In the genomic region with DNA sequence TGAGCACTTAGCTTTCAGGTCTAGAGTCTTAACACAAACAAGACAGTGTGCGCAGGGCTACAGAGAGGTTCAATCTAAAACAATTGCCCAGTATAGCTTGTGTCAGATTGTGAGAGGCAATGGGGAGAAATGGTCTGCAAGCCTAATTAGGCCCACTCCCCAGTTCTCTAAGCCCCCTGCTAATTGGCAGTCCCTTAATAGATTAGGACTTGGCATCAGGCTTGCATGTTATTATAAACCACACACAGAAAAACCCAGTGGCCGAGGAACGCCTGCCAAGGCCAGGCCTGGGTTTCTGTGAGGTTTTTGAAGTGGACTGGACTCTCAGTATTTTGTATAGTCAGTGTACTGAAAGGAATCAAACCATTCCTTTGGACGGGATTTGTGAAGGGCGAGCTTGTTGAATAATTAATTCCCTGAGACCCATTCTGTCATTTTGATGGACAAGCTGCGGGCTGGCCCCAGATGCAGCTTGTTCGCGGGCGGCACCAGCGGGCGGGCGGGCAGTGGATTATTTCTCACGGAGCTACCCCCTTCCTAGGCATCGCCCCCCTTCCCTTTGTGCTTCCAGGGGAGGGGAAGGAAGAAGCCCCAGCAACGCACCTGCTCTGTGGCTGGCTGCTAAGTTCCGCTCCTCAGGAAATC, we compare ENCODE assay signal across 8 mouse cellular contexts. TPM values are rescaled to one million over a fixed set of nuclear protein-coding genes. Genes with fewer than 3 reads are reported as not detected.
DNase-seq lines count a peak whose midpoint lies in the region; ATAC-seq and TF ChIP-seq lines count a peak whose summit lies in the region.

No protein-coding gene starts in this region.

- peaks cover 3% of the 10 kb centered on the region; the same call in 1 of the 2 replicates for H3K36me3 ChIP-seq in heart, embryonic 14.5 days (ENCODE audit: control insufficient read depth, insufficient read depth, low read length)
- peaks cover 17% of the 10 kb centered on the region for H3K36me3 ChIP-seq in forebrain, embryonic 13.5 days (ENCODE audit: poor library complexity, severe bottlenecking)
- H3K36me3 ChIP-seq in liver, embryonic 12.5 days = no peaks in the 10 kb centered on the region

- no peaks in the 10 kb centered on the region for H3K9me3 ChIP-seq in heart, embryonic 14.5 days (ENCODE audit: control insufficient read depth, low read length)
- H3K9me3 ChIP-seq in forebrain, embryonic 13.5 days (replicated peaks) = no peaks in the 10 kb centered on the region
- no peaks in the 10 kb centered on the region for H3K9me3 ChIP-seq in liver, embryonic 12.5 days (replicated peaks)

- intact Hi-C loops in left cerebral cortex, adult 2 months (cut with DNase I) = no loop called here

- no peak for TF ChIP-seq CTCF in left cerebral cortex, adult 2 months (IDR thresholded peaks at IDR 0.05)

- no peak for ATAC-seq in heart, embryonic 14.5 days (ENCODE audit: insufficient number of reproducible peaks, insufficient read depth, low FRiP score, low read depth)
- peak; percentile 94 for ATAC-seq in forebrain, embryonic 13.5 days
- ATAC-seq in liver, embryonic 12.5 days = no peak

- WGBS in heart, embryonic 14.5 days = 68% methylated on average over 16 of the region's 16 CpGs
- 1% methylated on average over 16 of the region's 16 CpGs for WGBS in forebrain, embryonic 13.5 days
- WGBS in liver, embryonic 12.5 days (ENCODE audit: insufficient replicate concordance) = 58% methylated on average over 16 of the region's 16 CpGs

- H3K27me3 ChIP-seq in heart, embryonic 14.5 days (ENCODE audit: control insufficient read depth, insufficient read depth, low read length) = no peaks in the 10 kb centered on the region
- no peaks in the 10 kb centered on the region for H3K27me3 ChIP-seq in forebrain, embryonic 13.5 days
- H3K27me3 ChIP-seq in liver, embryonic 12.5 days (replicated peaks) = no peaks in the 10 kb centered on the region

- no peak for DNase-seq in heart, adult 9 months (ENCODE audit: low spot score in 2 of 2)
- peak; percentile 34 to 63 for DNase-seq in left cerebral cortex, adult 2 months (ENCODE audit: extremely low spot score in 1 of 2, low spot score in 2 of 2)
- DNase-seq in right cerebral cortex, adult 18-20 months = peak; percentile 59
- no peak for DNase-seq in yolk sac, embryonic 10.5 days (ENCODE audit: low spot score)
- DNase-seq in lung, postnatal 25 days (ENCODE audit: low spot score) = no peak

- peaks cover 18 to 25% of the 10 kb centered on the region in 2 experiments for H3K4me1 ChIP-seq in heart, embryonic 14.5 days (ENCODE audit: control insufficient read depth in 2 of 2, insufficient read depth in 2 of 2, low read length in 2 of 2)
- peaks cover 89% of the 10 kb centered on the region for H3K4me1 ChIP-seq in forebrain, embryonic 13.5 days
- no peaks in the 10 kb centered on the region for H3K4me1 ChIP-seq in liver, embryonic 12.5 days

- H3K27ac ChIP-seq in heart, embryonic 14.5 days (replicated peaks in 1 of 2; ENCODE audit: control insufficient read depth in 1 of 2, insufficient read depth in 1 of 2, low read depth in 2 of 2, low read length in 2 of 2) = peak overlapping the region in 1 of 2 experiments; percentile 24; a peak in 1 of 4 replicates
- H3K27ac ChIP-seq in forebrain, embryonic 13.5 days = peak overlapping the region; percentile 96
- peak overlapping the region; percentile 70 for H3K27ac ChIP-seq in left cerebral cortex, adult 2 months
- no peak overlapping the region for H3K27ac ChIP-seq in liver, embryonic 12.5 days

- H3K9ac ChIP-seq in heart, embryonic 14.5 days (ENCODE audit: low read length) = 0 out of 2 replicates have a peak overlapping the region, but pooled peaks have one; percentile 4
- H3K9ac ChIP-seq in forebrain, embryonic 13.5 days = peak overlapping the region; percentile 27
- no peak overlapping the region for H3K9ac ChIP-seq in liver, embryonic 12.5 days

- H3K4me2 ChIP-seq in heart, embryonic 14.5 days (ENCODE audit: low read length) = no peak overlapping the region
- peak overlapping the region; percentile 46 for H3K4me2 ChIP-seq in forebrain, embryonic 13.5 days
- no peak overlapping the region for H3K4me2 ChIP-seq in liver, embryonic 12.5 days

- no peak overlapping the region for H3K4me3 ChIP-seq in heart, embryonic 14.5 days (ENCODE audit: control insufficient read depth in 1 of 2, insufficient read depth in 1 of 2, low read depth in 1 of 2, low read length in 2 of 2)
- no peak overlapping the region for H3K4me3 ChIP-seq in forebrain, embryonic 13.5 days
- no peak overlapping the region for H3K4me3 ChIP-seq in left cerebral cortex, adult 2 months
- no peak overlapping the region for H3K4me3 ChIP-seq in liver, embryonic 12.5 days

RNA-seq across cellular contexts. Expression of a gene that starts 24.0 kb away (rescaled TPM):
- polyA plus RNA-seq in heart, embryonic 14.5 days (2014; fragmentation: Nextera tagmentation; extraction: Ambion mirVana) = 32.0 and 32.8 TPM in 2 replicates
- 85.7 and 87.9 TPM in 2 replicates for polyA plus RNA-seq in forebrain, embryonic 13.5 days (2015; fragmentation: Nextera tagmentation; extraction: Ambion mirVana)
- total RNA-seq in left cerebral cortex, adult 2 months (2021) = 100 to 1,000 TPM; 153 to 180 TPM
- 14.5 and 15.6 TPM in 2 replicates for polyA plus RNA-seq in liver, embryonic 12.5 days (2016; fragmentation: Nextera tagmentation; extraction: Ambion mirVana)

Comparison
In these comparisons a context has a peak if more than half of its experiments do, and no peak if none do; other contexts are left out.
1. DNase-seq: peak in left cerebral cortex, adult 2 months (2 of 2) and right cerebral cortex, adult 18-20 months (single experiment); none in heart, adult 9 months (0 of 2), yolk sac, embryonic 10.5 days (single experiment) and lung, postnatal 25 days (single experiment).